9 mouse cellular contexts compared by ENCODE assay signal in genomic region chr12:117761698-117762097, GRCm38 (mm10). TPM values are rescaled to one million over a fixed set of nuclear protein-coding genes. Genes with fewer than 3 reads are reported as not detected.
A peak's percentile ranks its signal among the peaks of the same experiment; 100 is the strongest.
DNase-seq lines count a peak whose midpoint lies in the region; ATAC-seq and TF ChIP-seq lines count a peak whose summit lies in the region.
"Had no signal": no experiment of that assay in that cellular context is flagged by ENCODE, and none has a peak within 500 bp of the region (broad histone marks: within the 10 kb centered on the region; RNA-seq: fewer than 3 reads in every experiment).

No protein-coding gene starts in this region.

- peak; percentile 36 for DNase-seq in left cerebral cortex, adult 11 months (ENCODE audit: low spot score)
- no peak for DNase-seq in left cerebral cortex, postnatal 4 days
- DNase-seq in forebrain, postnatal 0 days, result peak; percentile 74
- DNase-seq in layer of hippocampus, adult 8-10 months (ENCODE audit: low spot score in 2 of 2), result peak; percentile 53 to 61
- DNase-seq in right cerebral cortex, adult 2 months (ENCODE audit: low spot score in 2 of 2), result peak; percentile 61 to 65
- DNase-seq in spleen, postnatal 14 days (ENCODE audit: low spot score in 2 of 2), result no peak
- DNase-seq in cerebellum, adult 11-12 months, result no peak
- no peak for DNase-seq in spleen, adult 18-20 months

- no peaks in the 10 kb centered on the region for H3K27me3 ChIP-seq in forebrain, postnatal 0 days (ENCODE audit: insufficient read depth, low read length)

- H3K4me1 ChIP-seq in forebrain, postnatal 0 days (ENCODE audit: insufficient read depth), result peaks cover 9% of the 10 kb centered on the region; the same call in 1 of the 2 replicates

- no peaks in the 10 kb centered on the region for H3K9me3 ChIP-seq in forebrain, postnatal 0 days (ENCODE audit: low read length)

- TF ChIP-seq CTCF in forebrain, postnatal 0 days (IDR thresholded peaks at IDR 0.05; ENCODE audit: low read depth), result no peak

- H3K27ac ChIP-seq in forebrain, postnatal 0 days (ENCODE audit: low read depth, low read length), result no peak overlapping the region
- H3K27ac ChIP-seq: macrophage had no signal

- peaks cover 18% of the 10 kb centered on the region for H3K36me3 ChIP-seq in forebrain, postnatal 0 days (ENCODE audit: insufficient read depth)

- intact Hi-C loops in left cerebral cortex, postnatal 4 days (cut with DNase I), result loop anchor here (5.0 kb wide), 2 partner anchors 174 to 374 kb away; no protein-coding TSS in a partner anchor

- ATAC-seq in forebrain, postnatal 0 days, result peak; percentile 90

- no peak overlapping the region for H3K9ac ChIP-seq in forebrain, postnatal 0 days

- 14% methylated on average over 1 of the region's 1 CpGs for WGBS in forebrain, postnatal 0 days

- H3K4me2 ChIP-seq in forebrain, postnatal 0 days (ENCODE audit: low read depth), result no peak overlapping the region

- H3K4me3 ChIP-seq in forebrain, postnatal 0 days (ENCODE audit: low read depth, low read length), result no peak overlapping the region

RNA-seq across cellular contexts. Expression of gene Cdca7l, which starts 42.4 kb away (rescaled TPM):
- total RNA-seq in left cerebral cortex, postnatal 4 days (2021), result 1 to 10 TPM; 2.6 to 3.7 TPM
- 2.1 and 4.7 TPM in 2 replicates for total RNA-seq in forebrain, postnatal 0 days (2014; rRNA removed)
- 2.7 and 4.2 TPM in 2 replicates for polyA plus RNA-seq in forebrain, postnatal 0 days (2015; fragmentation: Nextera tagmentation; extraction: Ambion mirVana)
- 1 to 10 TPM in 3 of 4 experiments, under 1 TPM in 1; 0.81 to 2.7 (median 1.5) TPM for total RNA-seq in layer of hippocampus, adult 8-10 months (2022)

Comparison
In these comparisons a context has a peak if more than half of its experiments do, and no peak if none do; other contexts are left out.
1. DNase-seq: peak in left cerebral cortex, adult 11 months (single experiment), forebrain, postnatal 0 days (single experiment), layer of hippocampus, adult 8-10 months (2 of 2) and right cerebral cortex, adult 2 months (2 of 2); none in left cerebral cortex, postnatal 4 days (single experiment), spleen, postnatal 14 days (0 of 2), cerebellum, adult 11-12 months (single experiment) and spleen, adult 18-20 months (0 of 2).